Mouse (Mus musculus) ES-Bruce4 (cell line): Measurements from ENCODE around the gene Zbtb9. TPM values are rescaled to one million over a fixed set of nuclear protein-coding genes. Genes with fewer than 3 reads are reported as not detected.

ENCODE experiments used
- H3K27ac ChIP-seq: 2 replicates; pipeline ENCODE4 v1.5.1; 2012; ENCODE audit warnings: low read length, inconsistent platforms; ENCODE audit not compliant: insufficient read depth
- H3K27me3 ChIP-seq: 2 replicates; pipeline ENCODE4 v1.6.1; 2012; ENCODE audit warnings: mild to moderate bottlenecking, low read length, inconsistent platforms; ENCODE audit not compliant: control insufficient read depth, poor library complexity, insufficient read depth, severe bottlenecking
- H3K36me3 ChIP-seq: 2 replicates; pipeline ENCODE4 v1.6.1; 2012; ENCODE audit warnings: inconsistent platforms, mild to moderate bottlenecking, low read length, moderate library complexity; ENCODE audit not compliant: control insufficient read depth, poor library complexity, insufficient read depth, severe bottlenecking
- H3K4me1 ChIP-seq: one replicate; pipeline ENCODE4 v1.8.1; 2011; ENCODE audit warnings: low read length; ENCODE audit not compliant: control insufficient read depth, insufficient read depth
- H3K4me3 ChIP-seq: 2 replicates; pipeline ENCODE4 v1.5.1; 2011; ENCODE audit warnings: low read depth, mild to moderate bottlenecking, low read length
- H3K9ac ChIP-seq: 2 replicates; pipeline ENCODE4 v1.6.1; 2012; ENCODE audit warnings: low read depth, mild to moderate bottlenecking, inconsistent platforms; ENCODE audit not compliant: poor library complexity, severe bottlenecking
- H3K9me3 ChIP-seq: replicated peaks from 2 replicates; pipeline ENCODE4 v1.6.1; 2012; ENCODE audit warnings: mild to moderate bottlenecking, low read length, inconsistent platforms; ENCODE audit not compliant: control insufficient read depth, poor library complexity, insufficient read depth, severe bottlenecking
- CTCF ChIP-seq: IDR thresholded peaks from one replicate; pipeline ENCODE4 v1.8.1; 2011; ENCODE audit warnings: low read depth, low read length
- EP300 ChIP-seq: IDR thresholded peaks from 2 replicates; pipeline ENCODE4 v1.6.1; 2011; ENCODE audit warnings: low read depth, low read length; ENCODE audit not compliant: insufficient read depth
- POLR2A ChIP-seq: IDR thresholded peaks from one replicate; pipeline ENCODE4 v1.8.1; 2011; ENCODE audit warnings: low read length; ENCODE audit not compliant: insufficient read depth
- polyA plus RNA-seq: library from polyadenylated mRNA; stranded (reverse); fragments of >200 nt; gene quantifications from 2 replicates; pipeline ENCODE4 v1.2.4, GENCODE M21; 2011; ENCODE audit warnings: low read depth; ENCODE audit not compliant: missing spikeins, insufficient read depth, insufficient read length

Gene Zbtb9
- polyA plus RNA-seq, 1 experiment: 12.4 TPM

DNA sequence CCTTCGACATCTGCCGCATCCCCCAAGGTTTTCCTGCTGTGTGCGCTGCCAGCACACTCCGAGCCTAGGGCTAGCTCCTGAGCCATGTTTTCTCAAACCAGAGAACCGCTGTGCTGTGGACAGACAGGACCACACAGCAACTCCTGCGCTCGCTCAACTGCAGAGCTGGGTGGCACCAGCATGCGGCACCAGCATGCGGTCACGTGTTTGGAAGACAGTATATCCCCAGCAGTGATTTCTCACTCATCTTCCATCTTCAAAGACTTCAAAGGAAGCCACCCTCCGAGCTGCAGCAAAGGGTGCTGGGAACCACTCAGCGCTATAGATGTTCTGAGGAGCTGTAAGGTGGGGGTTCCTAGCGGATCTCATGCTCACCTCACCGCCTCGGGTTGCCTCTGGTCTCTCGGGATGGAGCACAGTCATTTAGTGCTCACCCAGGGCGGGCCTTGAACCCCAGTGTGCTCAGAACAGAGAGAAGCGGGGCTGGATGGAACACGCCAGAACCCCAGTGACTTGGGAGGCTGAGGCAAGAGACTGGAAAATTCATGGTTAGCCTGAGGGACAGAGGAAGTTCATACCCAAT lies 32.0 kb downstream of the Zbtb9 start:
- Histone ChIP-seq H3K4me1 (peaks cover 7% of the 10 kb centered on the region), H3K27me3 (no peaks in the 10 kb centered on the region), H3K36me3 (no peaks in the 10 kb centered on the region), H3K4me3 (peak overlapping the region; percentile 9; the same call in 1 of the 2 replicates), H3K9ac (peak overlapping the region; percentile 8; the same call in 1 of the 2 replicates), H3K9me3 (no peaks in the 10 kb centered on the region), H3K27ac (no peak overlapping the region)
- TF ChIP-seq POLR2A (no peak), CTCF (no peak)

DNA sequence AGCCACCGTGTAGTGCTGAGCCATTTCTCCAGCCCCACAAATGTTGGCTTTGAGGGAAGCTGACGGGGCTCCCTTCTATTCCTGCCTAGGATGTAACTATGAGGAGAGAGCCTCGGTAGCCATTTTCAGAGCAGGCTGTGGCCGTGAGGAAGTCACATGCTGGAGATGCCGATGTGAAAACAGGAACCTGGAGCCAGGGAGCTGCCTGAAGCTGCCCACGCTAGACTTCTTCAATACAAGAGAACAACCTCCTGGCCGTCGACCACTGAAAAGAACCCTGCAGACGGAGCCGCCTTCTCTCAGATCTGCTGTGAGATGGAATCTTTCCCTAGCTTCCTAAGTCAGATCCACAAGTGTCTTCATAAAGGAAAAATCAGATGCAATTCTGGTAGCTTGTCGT lies 32.7 kb downstream of the Zbtb9 start:
- Histone ChIP-seq H3K27ac (no peak overlapping the region), H3K36me3 (no peaks in the 10 kb centered on the region), H3K27me3 (no peaks in the 10 kb centered on the region), H3K9ac (peak overlapping the region; percentile 8; the same call in 1 of the 2 replicates), H3K4me3 (no peak overlapping the region), H3K4me1 (peaks cover 9% of the 10 kb centered on the region), H3K9me3 (no peaks in the 10 kb centered on the region)
- TF ChIP-seq CTCF: no peak
- no peak for TF ChIP-seq POLR2A
- TF ChIP-seq EP300: no peak

GRCm38 (mm10) chr17:27008277-27008676 lies 35.3 kb downstream of the Zbtb9 start:
- no peak overlapping the region for H3K9ac ChIP-seq
- H3K9me3 ChIP-seq: no peaks in the 10 kb centered on the region
- no peaks in the 10 kb centered on the region for H3K36me3 ChIP-seq
- no peaks in the 10 kb centered on the region for H3K27me3 ChIP-seq
- H3K4me1 ChIP-seq: peaks cover 9% of the 10 kb centered on the region
- no peak overlapping the region for H3K4me3 ChIP-seq
- H3K27ac ChIP-seq: no peak overlapping the region
- TF ChIP-seq CTCF (no peak), EP300 (no peak), POLR2A (no peak)

DNA sequence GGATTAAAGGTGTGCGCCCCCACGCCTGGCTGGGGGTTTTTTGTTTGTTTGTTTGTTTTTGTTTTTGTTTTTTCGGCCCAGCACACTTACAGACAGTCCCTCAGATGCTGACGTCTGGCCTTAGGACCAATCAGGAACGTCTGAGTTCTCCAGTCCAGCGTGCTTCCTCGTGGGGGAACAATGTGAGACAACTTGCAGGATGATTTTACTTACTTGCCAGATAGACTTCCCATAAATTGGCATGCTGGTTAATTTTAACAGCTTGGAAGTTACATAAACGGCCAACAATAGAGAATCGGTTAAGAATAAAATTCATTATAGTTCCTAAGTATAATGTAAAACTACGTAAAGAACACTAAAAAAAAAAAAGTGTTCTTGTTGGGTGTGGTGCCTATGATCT lies 38.2 kb downstream of the Zbtb9 start:
- Histone ChIP-seq H3K27me3 (no peaks in the 10 kb centered on the region), H3K4me1 (peaks cover 5% of the 10 kb centered on the region), H3K4me3 (no peak overlapping the region), H3K9me3 (no peaks in the 10 kb centered on the region), H3K36me3 (no peaks in the 10 kb centered on the region), H3K9ac (no peak overlapping the region), H3K27ac (no peak overlapping the region)
- no peak for TF ChIP-seq EP300
- no peak for TF ChIP-seq POLR2A
- TF ChIP-seq CTCF: no peak

DNA sequence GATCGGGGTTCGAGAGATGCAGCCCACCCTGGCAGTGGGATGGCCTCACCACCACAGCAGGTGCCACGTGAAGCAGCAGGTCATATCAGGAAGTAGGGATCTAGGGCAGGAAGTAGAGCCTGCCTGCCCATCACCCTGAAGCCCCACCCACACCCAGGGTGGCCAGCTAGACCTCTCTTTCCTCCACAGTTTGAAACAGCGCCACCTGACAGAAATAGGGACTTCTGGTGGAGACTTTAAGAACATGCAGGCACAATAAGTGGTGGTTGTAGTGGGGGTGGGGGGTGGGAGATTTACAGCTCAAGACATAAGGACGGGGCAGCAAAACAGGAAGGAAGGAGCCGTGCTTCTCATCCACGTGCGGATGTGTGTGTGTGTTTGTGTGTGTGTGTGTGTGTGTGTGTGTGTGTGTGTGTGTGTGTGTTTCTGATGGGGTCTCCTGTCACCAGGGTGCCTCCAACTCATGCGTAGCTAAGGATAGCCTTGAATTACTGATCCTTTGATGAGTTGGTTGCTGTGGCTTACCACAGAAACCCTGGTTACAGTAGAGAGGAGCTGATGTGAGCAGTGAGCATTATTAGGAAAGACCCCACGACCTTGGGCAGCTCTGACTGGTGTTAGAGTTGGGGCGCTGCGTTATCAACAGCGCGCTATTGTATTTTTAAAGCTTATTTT lies 39.2 kb downstream of the Zbtb9 start:
- H3K27ac ChIP-seq: no peak overlapping the region
- no peak overlapping the region for H3K9ac ChIP-seq
- H3K4me1 ChIP-seq: peaks cover 5% of the 10 kb centered on the region
- H3K27me3 ChIP-seq: no peaks in the 10 kb centered on the region
- no peaks in the 10 kb centered on the region for H3K36me3 ChIP-seq
- H3K4me3 ChIP-seq: no peak overlapping the region
- H3K9me3 ChIP-seq: no peaks in the 10 kb centered on the region
- TF ChIP-seq CTCF (peak; percentile 15), POLR2A (no peak)

DNA sequence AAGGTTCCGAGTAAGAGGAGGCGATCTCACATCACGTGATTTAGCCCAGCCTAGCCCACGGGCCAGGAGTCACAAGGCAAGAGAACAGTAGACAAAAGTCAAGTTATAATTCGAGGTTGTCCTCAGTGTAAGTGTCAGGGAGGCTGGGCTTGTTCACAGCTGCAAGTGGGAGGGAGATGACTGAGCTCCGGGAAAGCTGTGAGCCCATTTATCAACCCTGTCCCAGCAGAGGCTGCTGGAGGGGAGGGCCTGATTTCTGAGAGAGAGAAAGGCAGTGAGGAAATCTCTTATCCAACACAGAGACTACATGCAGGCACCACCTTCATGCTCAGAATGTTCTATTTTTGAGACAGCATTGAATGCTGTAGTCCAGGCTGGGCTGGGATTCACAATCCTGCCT lies 39.9 kb downstream of the Zbtb9 start:
- Histone ChIP-seq H3K4me1 (peaks cover 5% of the 10 kb centered on the region), H3K27ac (no peak overlapping the region), H3K4me3 (no peak overlapping the region), H3K27me3 (no peaks in the 10 kb centered on the region), H3K9me3 (no peaks in the 10 kb centered on the region), H3K9ac (no peak overlapping the region), H3K36me3 (no peaks in the 10 kb centered on the region)
- TF ChIP-seq CTCF (no peak), POLR2A (no peak), EP300 (no peak)
